Mouse (Mus musculus) liver, embryonic 16.5 days (tissue): Measurements from ENCODE around the gene Asb10. TPM values are rescaled to one million over a fixed set of nuclear protein-coding genes. Genes with fewer than 3 reads are reported as not detected.

Source experiments
- ATAC-seq: fragments of 200-750 bp; cut with Nextera tagmentation; 2 replicates; pipeline ENCODE4 v1.8.0; 2017; ENCODE audit warnings: low read depth, mild to moderate bottlenecking, moderate number of reproducible peaks, moderate library complexity
- H3K27ac ChIP-seq: fragments of 300-500 bp; sonication (generic); 2 replicates; pipeline ENCODE4 v1.5.1; 2014; ENCODE audit warnings: mild to moderate bottlenecking, low read length
- H3K27me3 ChIP-seq: fragments of 300-500 bp; sonication (generic); 2 replicates; pipeline ENCODE4 v1.6.1; 2014; ENCODE audit warnings: low read depth, low read length, mixed read lengths; ENCODE audit not compliant: control insufficient read depth, insufficient read depth
- H3K36me3 ChIP-seq: fragments of 300-500 bp; sonication (generic); 2 replicates; pipeline ENCODE4 v1.6.1; 2014; ENCODE audit warnings: mild to moderate bottlenecking; ENCODE audit not compliant: control insufficient read depth, insufficient read depth
- H3K4me1 ChIP-seq: fragments of 300-500 bp; sonication (generic); 2 replicates; pipeline ENCODE4 v1.6.1; 2014; ENCODE audit warnings: low read depth, low read length, mixed read lengths; ENCODE audit not compliant: control insufficient read depth
- H3K4me2 ChIP-seq: fragments of 300-500 bp; sonication (generic); 2 replicates; pipeline ENCODE4 v1.6.1; 2014; ENCODE audit warnings: low read depth, low read length, mixed read lengths
- H3K4me3 ChIP-seq: fragments of 300-500 bp; sonication (generic); 2 replicates; pipeline ENCODE4 v1.5.1; 2014; ENCODE audit warnings: low read depth, mild to moderate bottlenecking, low read length
- H3K9ac ChIP-seq: fragments of 300-500 bp; sonication (generic); 2 replicates; pipeline ENCODE4 v1.6.1; 2014; ENCODE audit warnings: low read depth, low read length
- H3K9me3 ChIP-seq: fragments of 300-500 bp; sonication (generic); replicated peaks from 2 replicates; pipeline ENCODE4 v1.6.1; 2016; ENCODE audit warnings: low read length; ENCODE audit not compliant: control insufficient read depth
- WGBS: fragments of 180-500 bp; shearing (Covaris S2); extraction: QIAGEN DNeasy Blood & Tissue Kit; methylation state at CpG from one replicate; pipeline ENCODE4 v1.1.7; 2014; ENCODE audit not compliant: insufficient replicate concordance; 5-methylcytosine and 5-hydroxymethylcytosine counted together
- polyA plus RNA-seq: library from polyadenylated mRNA; unstranded; fragments of >200 nt; fragmentation: Nextera tagmentation; extraction: Ambion mirVana; gene quantifications from 2 replicates; pipeline ENCODE4 v1.2.1, GENCODE M21; 2015

Asb10 gene
- polyA plus RNA-seq, 1 experiment from 2014 or later, result 0.07 TPM

DNA sequence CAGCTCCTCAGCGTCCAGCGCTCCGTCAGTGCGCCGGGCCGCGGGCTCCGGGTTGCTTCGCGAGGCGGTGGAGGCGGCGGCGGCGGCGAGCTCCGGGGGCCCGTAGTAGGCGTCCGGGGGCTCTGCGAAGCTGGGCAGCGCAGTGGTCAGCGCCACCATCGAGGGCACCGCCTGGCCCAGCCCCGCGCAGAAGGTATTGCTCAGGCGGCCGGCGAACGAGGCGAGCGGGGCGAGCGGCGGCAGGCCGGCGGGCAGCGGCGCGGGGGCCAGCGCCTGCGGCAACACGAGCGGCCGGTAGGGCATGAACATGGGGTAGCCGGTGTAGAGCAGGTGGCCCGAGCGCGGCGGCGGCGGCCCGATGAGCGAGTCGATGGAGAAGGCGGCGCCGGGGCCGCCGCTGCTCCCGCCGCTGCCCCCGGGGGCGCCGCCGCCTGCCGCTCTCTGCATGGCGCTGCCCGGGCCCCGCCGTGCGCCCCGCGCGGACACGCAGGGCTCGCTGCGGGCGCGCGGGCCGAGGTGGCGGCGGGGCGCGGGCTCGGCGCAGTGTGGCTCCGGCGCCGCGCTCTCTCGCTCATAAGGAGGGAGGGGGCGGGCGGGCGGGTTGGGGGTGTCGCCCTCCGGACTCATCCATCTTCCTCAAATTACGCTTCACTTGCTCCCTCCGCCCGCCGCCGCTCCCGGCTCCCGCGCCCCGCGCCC is 14.4 kb downstream of the Asb10 start:
- H3K9me3 ChIP-seq, result no peaks in the 10 kb centered on the region
- peaks cover 90% of the 10 kb centered on the region for H3K27me3 ChIP-seq
- H3K27ac ChIP-seq, result no peak overlapping the region
- H3K9ac ChIP-seq, result no peak overlapping the region
- under 1% methylated on average over 76 of the region's 109 CpGs for WGBS
- no peaks in the 10 kb centered on the region for H3K36me3 ChIP-seq
- H3K4me3 ChIP-seq, result peak overlapping the region; percentile 39
- H3K4me1 ChIP-seq, result peaks cover 6% of the 10 kb centered on the region; the same call in 1 of the 2 replicates
- peak overlapping the region; percentile 51 for H3K4me2 ChIP-seq
- ATAC-seq, result no peak

DNA sequence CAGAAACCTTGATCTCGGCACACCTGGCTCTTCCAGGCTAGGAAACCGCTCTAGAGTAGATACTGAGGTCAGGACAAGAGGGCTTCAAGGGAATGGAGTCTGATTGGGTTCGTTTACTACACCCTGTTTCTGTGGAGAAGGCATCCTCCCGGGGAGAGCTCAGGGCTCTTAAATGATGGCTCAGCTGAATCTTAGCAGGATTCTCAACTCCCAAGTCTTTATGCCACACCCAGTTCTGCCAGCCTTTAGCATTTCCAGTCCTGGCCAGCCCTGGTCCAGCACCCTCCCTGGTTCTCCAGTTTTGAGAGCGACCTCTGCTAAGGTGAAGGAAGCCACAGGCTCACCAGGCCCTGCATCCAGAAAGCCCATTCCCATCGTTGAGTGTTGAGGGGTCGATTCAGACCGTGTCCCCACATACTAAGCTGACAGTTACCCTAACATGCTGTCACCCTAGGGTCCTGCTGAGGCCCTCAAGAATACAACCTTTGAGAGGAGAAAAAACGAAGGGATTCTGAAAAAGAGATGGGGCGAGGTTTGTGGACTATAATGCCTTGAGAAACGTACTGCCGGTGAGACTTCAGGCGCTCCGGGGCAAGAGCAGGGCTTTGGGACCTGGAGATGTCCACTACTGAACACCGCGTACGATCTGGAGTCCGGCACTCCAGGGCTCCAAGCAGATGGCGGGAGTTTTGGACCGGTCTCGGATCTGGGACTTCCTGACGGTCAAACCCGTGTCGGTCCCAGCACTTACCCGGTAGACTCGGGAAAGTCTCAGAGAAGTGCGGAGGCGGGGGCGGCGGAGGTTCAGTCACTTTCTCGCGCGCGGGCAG is 15.2 kb downstream of the Asb10 start:
- 6% methylated on average over 34 of the region's 34 CpGs for WGBS
- H3K4me3 ChIP-seq, result peak overlapping the region; percentile 39
- H3K27me3 ChIP-seq, result peaks cover 85% of the 10 kb centered on the region
- H3K36me3 ChIP-seq, result no peaks in the 10 kb centered on the region
- H3K4me2 ChIP-seq, result no peak overlapping the region
- no peak for ATAC-seq
- no peaks in the 10 kb centered on the region for H3K9me3 ChIP-seq
- H3K9ac ChIP-seq, result no peak overlapping the region
- no peak overlapping the region for H3K27ac ChIP-seq
- H3K4me1 ChIP-seq, result peaks cover 6% of the 10 kb centered on the region; the same call in 1 of the 2 replicates

DNA sequence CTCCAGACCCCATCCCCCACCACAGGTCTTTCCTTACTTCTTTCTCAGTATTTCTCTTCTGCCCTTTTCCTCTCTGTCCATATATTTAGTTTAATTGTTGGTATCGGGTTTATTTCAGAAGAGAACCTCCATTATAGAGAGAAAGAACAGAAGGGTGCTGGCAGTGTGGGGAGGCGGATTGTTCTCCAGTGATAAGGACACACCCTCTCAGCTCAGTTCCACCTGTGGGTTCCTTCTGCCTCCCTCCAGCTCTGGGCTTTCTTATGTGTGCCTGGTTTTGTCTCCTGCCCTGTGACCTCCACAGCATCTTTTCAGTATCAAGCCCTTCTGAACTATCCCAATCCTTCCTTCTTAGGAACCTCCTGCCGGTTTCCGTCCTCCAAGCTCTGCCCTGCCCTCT is 16.3 kb downstream of the Asb10 start:
- WGBS, result 10% methylated on average over 4 of the region's 4 CpGs
- Histone ChIP-seq H3K9ac (no peak overlapping the region), H3K4me2 (no peak overlapping the region), H3K27ac (no peak overlapping the region), H3K4me1 (peaks cover 6% of the 10 kb centered on the region; the same call in 1 of the 2 replicates), H3K4me3 (no peak overlapping the region), H3K9me3 (no peaks in the 10 kb centered on the region), H3K27me3 (peaks cover 76% of the 10 kb centered on the region), H3K36me3 (no peaks in the 10 kb centered on the region)
- no peak for ATAC-seq

DNA sequence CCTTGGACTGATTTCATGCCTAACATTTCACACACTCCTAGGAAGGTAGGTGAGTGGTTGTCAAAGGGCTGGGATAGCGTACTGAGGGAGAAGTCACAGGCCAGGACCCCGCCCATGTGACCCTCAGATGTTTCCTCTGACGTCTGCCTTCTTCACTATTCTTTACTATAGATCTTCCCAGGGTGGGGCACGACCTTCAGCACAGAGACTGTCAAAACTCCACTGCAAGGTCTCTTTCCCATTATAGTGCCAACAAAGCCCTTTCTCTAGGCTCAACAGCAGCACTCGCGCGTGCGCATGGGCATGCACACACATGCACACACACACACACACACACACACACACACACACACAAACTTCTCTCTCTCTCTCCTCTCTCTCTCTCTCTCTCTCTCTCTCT is 17.0 kb downstream of the Asb10 start:
- H3K9me3 ChIP-seq, result no peaks in the 10 kb centered on the region
- 43% methylated on average over 8 of the region's 8 CpGs for WGBS
- no peak overlapping the region for H3K9ac ChIP-seq
- H3K4me3 ChIP-seq, result no peak overlapping the region
- H3K36me3 ChIP-seq, result no peaks in the 10 kb centered on the region
- H3K4me2 ChIP-seq, result no peak overlapping the region
- H3K27me3 ChIP-seq, result peaks cover 69% of the 10 kb centered on the region
- H3K4me1 ChIP-seq, result peaks cover 6% of the 10 kb centered on the region; the same call in 1 of the 2 replicates
- no peak for ATAC-seq
- no peak overlapping the region for H3K27ac ChIP-seq

DNA sequence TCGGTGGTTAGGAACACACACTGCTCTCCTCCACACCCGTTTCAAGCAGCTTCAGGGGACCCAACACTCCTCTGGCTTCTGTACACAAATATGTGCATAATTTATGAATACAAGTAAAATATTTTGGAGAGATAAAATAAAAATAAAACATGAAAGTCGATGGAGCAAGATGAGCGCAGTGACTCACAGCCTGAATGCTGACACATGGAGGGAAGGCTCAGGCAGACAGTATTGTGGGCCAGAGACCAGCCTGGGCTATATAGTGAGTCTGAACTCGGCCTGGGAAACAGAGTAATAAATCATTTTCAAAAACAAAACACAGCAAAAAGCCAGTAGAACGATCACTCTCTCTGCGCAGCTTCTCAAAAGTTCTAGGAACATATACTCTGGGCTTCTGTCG is 19.4 kb downstream of the Asb10 start:
- Histone ChIP-seq H3K4me2 (no peak overlapping the region), H3K4me1 (no peaks in the 10 kb centered on the region; the same call in 1 of the 2 replicates), H3K27ac (no peak overlapping the region), H3K36me3 (no peaks in the 10 kb centered on the region), H3K4me3 (no peak overlapping the region), H3K9ac (no peak overlapping the region), H3K27me3 (peaks cover 45% of the 10 kb centered on the region), H3K9me3 (no peaks in the 10 kb centered on the region)
- WGBS, result 48% methylated on average over 8 of the region's 8 CpGs
- ATAC-seq, result no peak

DNA sequence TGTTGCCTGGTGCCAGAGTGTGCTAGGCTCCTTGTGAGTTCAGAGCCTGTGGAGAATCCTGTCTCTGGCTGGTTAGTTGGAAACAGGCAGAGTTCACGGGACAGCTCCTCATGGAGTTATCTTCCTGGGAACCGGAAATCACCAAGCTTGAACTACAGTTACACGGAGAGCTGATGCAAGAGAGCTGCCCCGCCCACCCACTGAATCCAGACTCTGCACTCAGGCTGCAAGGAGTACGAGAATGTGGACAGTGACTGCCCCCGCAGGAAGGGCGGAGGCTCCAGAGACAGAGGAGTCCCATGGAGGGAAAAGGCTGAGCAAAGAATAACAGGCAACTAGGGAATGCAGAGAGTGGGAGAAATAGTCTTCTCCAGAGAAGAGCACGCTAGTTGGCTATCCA is 28.5 kb downstream of the Asb10 start:
- H3K4me1 ChIP-seq, result no peaks in the 10 kb centered on the region
- no peak overlapping the region for H3K27ac ChIP-seq
- ATAC-seq, result peak; percentile 45; the same call in 1 of the 2 replicates
- no peak overlapping the region for H3K9ac ChIP-seq
- H3K4me3 ChIP-seq, result no peak overlapping the region
- no peaks in the 10 kb centered on the region for H3K36me3 ChIP-seq
- H3K27me3 ChIP-seq, result no peaks in the 10 kb centered on the region
- H3K4me2 ChIP-seq, result no peak overlapping the region
- no peaks in the 10 kb centered on the region for H3K9me3 ChIP-seq
- 40% methylated on average over 8 of the region's 8 CpGs for WGBS

DNA sequence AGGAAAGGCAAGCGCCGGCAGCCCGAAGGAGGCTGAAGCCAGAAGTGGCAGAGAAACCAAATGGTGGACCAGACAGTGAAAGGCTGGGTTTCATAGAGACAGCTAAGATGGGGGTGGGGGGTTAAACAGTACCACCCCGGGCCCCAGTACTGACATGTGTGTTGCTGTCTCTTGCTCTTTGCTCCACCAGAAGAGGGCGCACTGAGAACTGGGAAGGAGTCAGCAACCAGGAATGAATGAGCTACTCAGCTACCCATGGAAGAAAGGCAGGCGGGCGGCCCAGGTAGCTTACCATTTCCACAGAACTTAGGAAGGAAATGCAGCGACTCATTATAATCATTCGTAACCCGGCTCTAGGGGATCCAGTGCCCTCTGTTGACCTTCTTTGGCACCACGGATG is 30.1 kb downstream of the Asb10 start:
- Histone ChIP-seq H3K4me1 (no peaks in the 10 kb centered on the region), H3K36me3 (no peaks in the 10 kb centered on the region), H3K9ac (no peak overlapping the region), H3K4me2 (no peak overlapping the region), H3K9me3 (no peaks in the 10 kb centered on the region), H3K4me3 (no peak overlapping the region), H3K27me3 (no peaks in the 10 kb centered on the region), H3K27ac (no peak overlapping the region)
- ATAC-seq, result no peak
- 37% methylated on average over 11 of the region's 11 CpGs for WGBS

DNA sequence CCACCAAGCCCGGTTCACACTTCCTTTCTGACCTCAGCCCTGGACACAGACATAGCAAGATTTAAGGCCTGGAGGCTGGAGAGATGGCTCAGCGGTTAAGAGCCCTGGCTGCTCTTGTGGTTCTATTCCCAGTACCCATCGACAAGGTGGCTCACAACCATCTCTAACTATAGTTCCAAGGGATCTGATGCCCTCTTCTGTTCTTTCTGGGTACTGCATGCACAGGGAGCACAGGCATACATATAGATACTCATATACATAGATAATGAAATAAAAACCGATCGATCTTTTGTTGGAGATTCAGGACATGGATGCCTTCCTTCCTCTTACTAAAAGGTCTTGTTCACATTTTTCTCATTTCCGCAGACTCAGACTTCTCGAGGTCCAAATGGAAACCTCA is 32.4 kb downstream of the Asb10 start:
- ATAC-seq, result no peak
- H3K27ac ChIP-seq, result no peak overlapping the region
- peaks cover 9% of the 10 kb centered on the region for H3K27me3 ChIP-seq
- H3K9ac ChIP-seq, result no peak overlapping the region
- no peaks in the 10 kb centered on the region for H3K36me3 ChIP-seq
- H3K4me1 ChIP-seq, result no peaks in the 10 kb centered on the region
- H3K9me3 ChIP-seq, result no peaks in the 10 kb centered on the region
- no peak overlapping the region for H3K4me3 ChIP-seq
- 76% methylated on average over 7 of the region's 7 CpGs for WGBS
- H3K4me2 ChIP-seq, result no peak overlapping the region

DNA sequence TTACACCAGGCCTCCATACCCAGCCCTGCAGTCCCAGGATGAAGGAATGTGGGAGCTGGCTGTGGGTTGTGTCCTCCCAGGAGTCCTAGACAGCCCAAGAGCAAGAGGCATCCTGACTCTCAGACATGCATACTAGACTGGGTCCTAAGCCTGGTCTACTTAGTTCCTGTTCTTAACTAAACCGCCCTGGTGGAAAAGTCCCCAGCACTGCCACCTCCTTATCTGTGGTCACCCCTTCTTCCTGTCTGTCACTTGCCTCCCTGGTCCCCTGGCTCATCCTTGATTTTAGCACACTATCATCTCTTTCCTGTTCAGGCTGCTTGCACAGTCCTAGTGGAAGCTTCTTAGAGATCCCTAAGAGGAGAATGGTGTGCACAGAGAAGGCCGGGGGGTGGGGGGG is 35.3 kb downstream of the Asb10 start:
- Histone ChIP-seq H3K36me3 (0 out of 2 replicates have a peak, but pooled peaks cover 7% of the 10 kb centered on the region), H3K9ac (no peak overlapping the region), H3K27me3 (peaks cover 9% of the 10 kb centered on the region), H3K4me3 (no peak overlapping the region), H3K27ac (no peak overlapping the region), H3K4me1 (no peaks in the 10 kb centered on the region), H3K4me2 (no peak overlapping the region), H3K9me3 (no peaks in the 10 kb centered on the region)
- no peak for ATAC-seq
- WGBS, result 5% methylated on average over 2 of the region's 2 CpGs
